Mouse (Mus musculus): ENCODE results near the gene Sh3gl2.

GRCm38 (mm10) chr4:85613331-85613730 is 408.4 kb downstream of the Sh3gl2 start:
- TF ChIP-seq POLR2A (IDR thresholded peaks at IDR 0.05; ENCODE audit: insufficient read depth, low read length), result no peak
- no peak for TF ChIP-seq CTCF (IDR thresholded peaks at IDR 0.05; ENCODE audit: low read depth, low read length)
- TF ChIP-seq EP300 (IDR thresholded peaks at IDR 0.05; ENCODE audit: insufficient read depth, low read depth, low read length), result no peak
